Mouse (Mus musculus) left cerebral cortex, postnatal 36 days (tissue): ENCODE data around the gene Tmem123. TPM values are rescaled to one million over a fixed set of nuclear protein-coding genes. Genes with fewer than 3 reads are reported as not detected.

Experiments used
- DNase-seq, 2 experiments: peaks; one replicate each; pipeline ENCODE4 v3.0.0; 2021 to 2022; ENCODE audit warnings: low spot score in 2 of 2, mixed read lengths in 1 of 2
- intact Hi-C: fragments of 180-260 bp; cut with DNase I; formaldehyde crosslinking; loops from one replicate; pipeline ENCODE4 v1.15.1; 2025
- total RNA-seq, 2 experiments: library from RNA; stranded (reverse); gene quantifications; 2 replicates each; pipeline ENCODE4 v1.2.3; 2021

The Tmem123 gene
- total RNA-seq, 2 experiments from 2014 or later = 11.1 to 11.2 TPM

GRCm38 (mm10) chr9:7772773-7773454 lies 9.1 kb downstream of the Tmem123 start:
- intact Hi-C loops = no loop called here
- DNase-seq = no peak

DNA sequence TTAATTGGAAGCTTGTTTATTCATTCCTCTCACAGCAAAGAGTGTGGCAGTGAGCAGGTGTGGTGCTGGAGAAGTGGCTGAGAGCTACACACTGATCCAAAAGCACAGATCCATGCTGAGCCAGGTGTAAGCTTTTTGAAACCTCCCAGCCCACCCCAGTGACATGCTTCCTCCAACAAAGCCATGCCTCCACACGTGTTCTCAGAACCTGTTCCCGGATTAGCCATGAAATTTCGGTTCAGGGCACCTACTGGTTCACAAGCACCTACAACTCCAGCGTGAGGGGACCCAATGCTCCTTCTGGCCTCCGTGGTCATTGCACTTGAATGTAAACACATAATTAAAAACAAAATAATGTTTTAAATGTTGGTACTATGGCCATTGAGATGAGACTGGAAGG lies 9.8 kb downstream of the Tmem123 start:
- intact Hi-C loops = no loop called here
- DNase-seq = no peak

- intact Hi-C loops = no loop called here
- no peak for DNase-seq
These were observed 10.7 kb downstream of the Tmem123 start for GRCm38 (mm10) chr9:7774538-7774937.

DNA sequence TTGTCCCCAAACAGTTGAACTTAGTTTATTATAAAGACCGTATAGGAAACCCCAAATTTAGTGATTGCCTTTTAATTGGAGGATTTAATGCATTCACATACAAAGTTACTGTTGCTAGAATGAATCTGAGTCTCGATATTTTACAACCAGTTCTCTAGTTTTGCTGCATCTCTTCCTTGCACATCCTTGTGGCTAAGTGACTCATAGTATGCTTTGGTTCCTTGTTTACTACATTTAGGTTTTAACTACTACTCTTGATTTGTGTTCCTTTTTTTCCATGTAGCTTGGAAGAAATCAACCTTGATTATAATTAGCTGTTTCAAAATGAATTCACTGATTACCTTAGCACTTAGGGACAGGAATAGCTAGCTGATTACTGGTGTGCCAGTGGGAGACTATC lies 11.2 kb downstream of the Tmem123 start:
- intact Hi-C loops = no loop called here
- no peak for DNase-seq

- DNase-seq = no peak
- intact Hi-C loops = no loop called here
These were observed 12.1 kb downstream of the Tmem123 start for GRCm38 (mm10) chr9:7775986-7776385.

GRCm38 (mm10) chr9:7776940-7777339 lies 13.1 kb downstream of the Tmem123 start:
- intact Hi-C loops = no loop called here
- no peak for DNase-seq

- intact Hi-C loops = no loop called here
These were observed 13.8 kb downstream of the Tmem123 start for GRCm38 (mm10) chr9:7777652-7778051.

GRCm38 (mm10) chr9:7778771-7779170 lies 14.9 kb downstream of the Tmem123 start:
- intact Hi-C loops = no loop called here
- DNase-seq = no peak

More at GRCm38 (mm10) chr9:7777652-7778051, 13.8 kb downstream of the Tmem123 start:
- DNase-seq = no peak

DNA sequence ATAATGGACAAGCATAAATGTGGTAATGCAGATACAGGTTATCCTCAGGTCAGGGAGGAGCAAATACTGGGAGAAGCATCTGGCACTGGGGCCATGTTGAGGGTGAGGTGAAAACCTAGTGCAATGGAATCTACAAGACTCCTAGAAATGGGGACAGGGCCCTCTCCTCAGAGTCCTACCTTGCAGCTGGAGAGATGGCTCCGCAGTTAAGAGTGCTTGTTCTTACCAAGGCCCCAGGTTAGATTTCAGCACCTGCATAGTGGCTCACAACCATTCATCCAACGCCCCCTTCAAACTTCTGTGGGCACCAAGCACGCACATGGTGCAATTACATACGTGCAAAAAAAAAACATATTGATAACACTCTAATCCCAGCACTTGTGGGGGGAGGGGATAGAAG lies 15.9 kb downstream of the Tmem123 start:
- intact Hi-C loops = no loop called here
- DNase-seq = no peak

DNA sequence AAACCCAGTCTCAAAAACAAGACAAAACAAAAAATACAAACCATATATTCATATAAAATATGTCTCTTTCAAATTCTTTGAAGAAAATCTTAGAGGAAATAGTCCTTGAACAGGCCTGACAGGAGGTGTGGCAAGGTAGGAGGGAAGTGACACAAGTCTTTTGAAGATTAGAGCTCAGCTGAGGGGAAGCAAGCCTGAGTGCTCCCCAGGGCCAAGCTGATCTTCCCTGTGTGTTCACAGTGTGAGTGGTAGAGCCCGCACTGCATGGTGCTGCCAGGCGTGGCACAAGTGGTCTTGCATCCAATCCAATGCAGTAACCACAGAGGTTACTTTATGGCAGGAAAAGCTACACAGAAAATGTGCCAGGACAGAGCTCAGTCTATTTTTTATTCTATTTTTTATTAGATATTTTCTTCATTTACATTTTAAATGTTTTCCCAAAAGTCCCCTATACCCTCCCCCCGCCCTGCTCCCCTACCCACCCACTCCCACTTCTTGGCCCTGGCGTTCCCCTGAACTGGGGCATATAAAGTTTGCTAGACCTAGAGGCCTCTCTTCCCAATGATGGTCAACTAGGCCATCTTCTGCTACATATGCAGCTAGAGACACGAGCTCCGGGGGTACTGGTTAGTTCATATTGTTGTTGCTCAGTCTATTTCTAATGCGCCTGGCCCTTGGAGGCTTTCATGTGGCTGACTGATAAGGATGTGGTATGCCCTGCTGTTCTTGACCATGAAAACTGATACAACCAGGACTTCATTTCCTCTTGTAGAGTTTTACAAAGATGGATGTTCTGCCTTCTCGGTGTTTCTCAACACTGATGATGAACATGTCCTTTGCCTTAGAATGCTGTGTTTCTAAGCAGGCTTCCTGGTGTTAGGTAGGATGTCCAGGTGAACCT lies 16.7 kb downstream of the Tmem123 start:
- DNase-seq = no peak
- intact Hi-C loops = no loop called here

GRCm38 (mm10) chr9:7783823-7784614 lies 20.2 kb downstream of the Tmem123 start:
- DNase-seq = no peak
- intact Hi-C loops = no loop called here

GRCm38 (mm10) chr9:7784615-7785012 lies 20.8 kb downstream of the Tmem123 start:
- intact Hi-C loops = no loop called here
- DNase-seq = no peak

- no peak for DNase-seq
- intact Hi-C loops = no loop called here
These were observed 21.6 kb downstream of the Tmem123 start for GRCm38 (mm10) chr9:7785396-7785795.

- intact Hi-C loops = no loop called here
- DNase-seq = no peak
These were observed 22.2 kb downstream of the Tmem123 start for GRCm38 (mm10) chr9:7786086-7786485.

GRCm38 (mm10) chr9:7788411-7788810 lies 24.6 kb downstream of the Tmem123 start:
- intact Hi-C loops = no loop called here
- DNase-seq = no peak

GRCm38 (mm10) chr9:7789764-7790575 lies 26.1 kb downstream of the Tmem123 start:
- intact Hi-C loops = no loop called here
- DNase-seq = no peak

DNA sequence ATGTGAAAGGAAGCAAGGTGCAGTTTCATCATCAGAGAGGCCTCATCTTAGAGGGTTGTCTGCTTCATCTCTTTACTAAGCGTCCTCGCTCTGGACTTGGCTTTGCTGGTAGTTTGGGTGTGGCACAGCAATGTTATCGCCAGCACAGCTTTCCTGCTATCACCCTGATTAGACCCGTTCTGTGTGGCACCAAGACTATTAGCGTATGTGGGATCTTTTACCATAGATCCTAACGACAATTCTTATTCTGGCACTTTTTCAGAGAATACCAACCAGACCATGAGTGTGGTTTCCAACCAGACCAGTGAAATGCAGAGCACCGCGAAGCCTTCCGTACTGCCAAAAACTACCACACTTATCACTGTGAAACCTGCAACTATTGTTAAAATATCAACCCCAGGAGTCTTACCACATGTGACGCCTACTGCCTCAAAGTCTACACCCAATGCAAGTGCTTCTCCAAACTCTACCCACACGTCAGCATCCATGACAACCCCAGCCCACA lies 26.8 kb downstream of the Tmem123 start:
- intact Hi-C loops = no loop called here
- no peak for DNase-seq

GRCm38 (mm10) chr9:7793561-7793960 lies 29.7 kb downstream of the Tmem123 start:
- intact Hi-C loops = no loop called here
- no peak for DNase-seq

GRCm38 (mm10) chr9:7795581-7795980 lies 31.7 kb downstream of the Tmem123 start:
- intact Hi-C loops = no loop called here
- no peak for DNase-seq
